Mouse (Mus musculus) midbrain, embryonic 16.5 days (tissue): ENCODE measurements around the gene Prkch. TPM values are rescaled to one million over a fixed set of nuclear protein-coding genes. Genes with fewer than 3 reads are reported as not detected.

Source experiments
- ATAC-seq: fragments of 200-750 bp; cut with Nextera tagmentation; 2 replicates; pipeline ENCODE4 v1.8.0; 2017; ENCODE audit warnings: moderate TSS enrichment
- H3K27ac ChIP-seq: fragments of 300-500 bp; sonication (generic); 2 replicates; pipeline ENCODE4 v1.5.1; 2014; ENCODE audit warnings: mild to moderate bottlenecking, low read length, mixed read lengths
- H3K27me3 ChIP-seq: fragments of 300-500 bp; sonication (generic); 2 replicates; pipeline ENCODE4 v1.6.1; 2014; ENCODE audit warnings: low read depth, low read length, mixed read lengths; ENCODE audit not compliant: control insufficient read depth, insufficient read depth
- H3K36me3 ChIP-seq: fragments of 300-500 bp; sonication (generic); 2 replicates; pipeline ENCODE4 v1.6.1; 2014; ENCODE audit warnings: mild to moderate bottlenecking, low read length, moderate library complexity, mixed read lengths; ENCODE audit not compliant: control insufficient read depth, insufficient read depth
- H3K4me1 ChIP-seq: fragments of 300-500 bp; sonication (generic); 2 replicates; pipeline ENCODE4 v1.6.1; 2014; ENCODE audit warnings: mild to moderate bottlenecking, low read length, mixed read lengths; ENCODE audit not compliant: control insufficient read depth, insufficient read depth
- H3K4me2 ChIP-seq: fragments of 300-500 bp; sonication (generic); 2 replicates; pipeline ENCODE4 v1.6.1; 2014; ENCODE audit warnings: mild to moderate bottlenecking, low read length, mixed read lengths
- H3K4me3 ChIP-seq: fragments of 300-500 bp; sonication (generic); 2 replicates; pipeline ENCODE4 v1.5.1; 2014; ENCODE audit warnings: low read depth, mild to moderate bottlenecking, low read length, moderate library complexity, mixed read lengths
- H3K9ac ChIP-seq: fragments of 300-500 bp; sonication (generic); 2 replicates; pipeline ENCODE4 v1.6.1; 2014; ENCODE audit warnings: low read depth, low read length, mixed read lengths
- H3K9me3 ChIP-seq: fragments of 300-500 bp; sonication (generic); replicated peaks from 2 replicates; pipeline ENCODE4 v1.6.1; 2014; ENCODE audit warnings: mild to moderate bottlenecking, low read length, mixed read lengths; ENCODE audit not compliant: control insufficient read depth, poor library complexity, severe bottlenecking
- WGBS: fragments of 180-500 bp; shearing (Covaris S2); extraction: QIAGEN DNeasy Blood & Tissue Kit; methylation state at CpG from one replicate; pipeline ENCODE4 v1.1.7; 2014; 5-methylcytosine and 5-hydroxymethylcytosine counted together
- polyA plus RNA-seq: library from polyadenylated mRNA; unstranded; fragments of >200 nt; fragmentation: Nextera tagmentation; extraction: Ambion mirVana; gene quantifications from 2 replicates; pipeline ENCODE4 v1.2.1, GENCODE M21; 2015

Gene Prkch
- polyA plus RNA-seq, 1 experiment from 2014 or later, result 10.4 TPM

- ATAC-seq, result no peak
- Histone ChIP-seq H3K27me3 (no peaks in the 10 kb centered on the region), H3K36me3 (no peaks in the 10 kb centered on the region), H3K4me3 (no peak overlapping the region), H3K4me1 (peaks cover 7% of the 10 kb centered on the region), H3K9ac (no peak overlapping the region), H3K27ac (peak overlapping the region; percentile 18; the same call in 1 of the 2 replicates), H3K4me2 (no peak overlapping the region), H3K9me3 (no peaks in the 10 kb centered on the region)
- 48% methylated on average over 9 of the region's 9 CpGs for WGBS
These were observed 170.0 kb downstream of the Prkch start for GRCm38 (mm10) chr12:73754476-73755150.

GRCm38 (mm10) chr12:73755646-73756045 lies 171.1 kb downstream of the Prkch start:
- Histone ChIP-seq H3K36me3 (no peaks in the 10 kb centered on the region), H3K27ac (no peak overlapping the region), H3K4me1 (peaks cover 7% of the 10 kb centered on the region), H3K27me3 (no peaks in the 10 kb centered on the region), H3K9ac (no peak overlapping the region), H3K4me3 (no peak overlapping the region), H3K9me3 (no peaks in the 10 kb centered on the region), H3K4me2 (no peak overlapping the region)
- WGBS, result 86% methylated on average over 8 of the region's 8 CpGs
- ATAC-seq, result no peak

GRCm38 (mm10) chr12:73756527-73756926 lies 171.9 kb downstream of the Prkch start:
- Histone ChIP-seq H3K36me3 (no peaks in the 10 kb centered on the region), H3K4me1 (peaks cover 7% of the 10 kb centered on the region), H3K27ac (no peak overlapping the region), H3K4me2 (no peak overlapping the region), H3K4me3 (no peak overlapping the region), H3K27me3 (no peaks in the 10 kb centered on the region), H3K9ac (no peak overlapping the region), H3K9me3 (no peaks in the 10 kb centered on the region)
- 93% methylated on average over 6 of the region's 6 CpGs for WGBS
- no peak for ATAC-seq

- no peak for ATAC-seq
- WGBS, result 51% methylated on average over 6 of the region's 6 CpGs
These were observed 177.4 kb downstream of the Prkch start for GRCm38 (mm10) chr12:73762001-73762400.

GRCm38 (mm10) chr12:73762762-73763161 lies 178.2 kb downstream of the Prkch start:
- Histone ChIP-seq H3K27ac (no peak overlapping the region), H3K9ac (no peak overlapping the region), H3K27me3 (no peaks in the 10 kb centered on the region), H3K4me1 (peaks cover 3% of the 10 kb centered on the region; the same call in 1 of the 2 replicates), H3K4me2 (no peak overlapping the region), H3K9me3 (no peaks in the 10 kb centered on the region), H3K36me3 (no peaks in the 10 kb centered on the region), H3K4me3 (no peak overlapping the region)
- ATAC-seq, result no peak
- WGBS, result 68% methylated on average over 3 of the region's 3 CpGs

More at GRCm38 (mm10) chr12:73762001-73762400, 177.4 kb downstream of the Prkch start:
- H3K36me3 ChIP-seq, result no peaks in the 10 kb centered on the region
- H3K9ac ChIP-seq, result no peak overlapping the region
- H3K27ac ChIP-seq, result no peak overlapping the region
- peaks cover 3% of the 10 kb centered on the region; the same call in 1 of the 2 replicates for H3K4me1 ChIP-seq
- no peak overlapping the region for H3K4me3 ChIP-seq
- H3K4me2 ChIP-seq, result no peak overlapping the region
- no peaks in the 10 kb centered on the region for H3K9me3 ChIP-seq
- H3K27me3 ChIP-seq, result no peaks in the 10 kb centered on the region

- Histone ChIP-seq H3K4me3 (no peak overlapping the region), H3K27me3 (no peaks in the 10 kb centered on the region), H3K9me3 (no peaks in the 10 kb centered on the region), H3K4me2 (no peak overlapping the region), H3K36me3 (no peaks in the 10 kb centered on the region), H3K9ac (no peak overlapping the region), H3K27ac (no peak overlapping the region), H3K4me1 (peaks cover 3% of the 10 kb centered on the region; the same call in 1 of the 2 replicates)
- no peak for ATAC-seq
- 62% methylated on average over 15 of the region's 15 CpGs for WGBS
These were observed 180.3 kb downstream of the Prkch start for GRCm38 (mm10) chr12:73764649-73765525.

- H3K4me1 ChIP-seq, result peaks cover 3% of the 10 kb centered on the region; the same call in 1 of the 2 replicates
- no peak overlapping the region for H3K9ac ChIP-seq
- H3K4me3 ChIP-seq, result no peak overlapping the region
- no peaks in the 10 kb centered on the region for H3K27me3 ChIP-seq
- H3K4me2 ChIP-seq, result no peak overlapping the region
- H3K9me3 ChIP-seq, result no peaks in the 10 kb centered on the region
- 89% methylated on average over 8 of the region's 8 CpGs for WGBS
- ATAC-seq, result no peak
- H3K36me3 ChIP-seq, result no peaks in the 10 kb centered on the region
- no peak overlapping the region for H3K27ac ChIP-seq
These were observed 181.6 kb downstream of the Prkch start for GRCm38 (mm10) chr12:73766152-73766551.

- no peak for ATAC-seq
- Histone ChIP-seq H3K4me3 (no peak overlapping the region), H3K9ac (no peak overlapping the region), H3K4me1 (no peaks in the 10 kb centered on the region), H3K36me3 (no peaks in the 10 kb centered on the region), H3K9me3 (no peaks in the 10 kb centered on the region), H3K27me3 (no peaks in the 10 kb centered on the region), H3K4me2 (no peak overlapping the region), H3K27ac (no peak overlapping the region)
- 67% methylated on average over 5 of the region's 5 CpGs for WGBS
These were observed 184.2 kb downstream of the Prkch start for GRCm38 (mm10) chr12:73768788-73769187.

GRCm38 (mm10) chr12:73769536-73769935 lies 184.9 kb downstream of the Prkch start:
- Histone ChIP-seq H3K36me3 (no peaks in the 10 kb centered on the region), H3K4me2 (no peak overlapping the region), H3K4me1 (no peaks in the 10 kb centered on the region), H3K9me3 (no peaks in the 10 kb centered on the region), H3K4me3 (no peak overlapping the region), H3K27me3 (no peaks in the 10 kb centered on the region), H3K27ac (no peak overlapping the region), H3K9ac (no peak overlapping the region)
- ATAC-seq, result no peak
- WGBS, result 93% methylated on average over 6 of the region's 6 CpGs
